Mouse (Mus musculus): Measurements from ENCODE around the gene Atad3a. TPM values are rescaled to one million over a fixed set of nuclear protein-coding genes. Genes with fewer than 3 reads are reported as not detected.

The Atad3a gene
- total and polyA plus RNA-seq, 3 experiments = 220 to 232 TPM; not detected in 1

DNA sequence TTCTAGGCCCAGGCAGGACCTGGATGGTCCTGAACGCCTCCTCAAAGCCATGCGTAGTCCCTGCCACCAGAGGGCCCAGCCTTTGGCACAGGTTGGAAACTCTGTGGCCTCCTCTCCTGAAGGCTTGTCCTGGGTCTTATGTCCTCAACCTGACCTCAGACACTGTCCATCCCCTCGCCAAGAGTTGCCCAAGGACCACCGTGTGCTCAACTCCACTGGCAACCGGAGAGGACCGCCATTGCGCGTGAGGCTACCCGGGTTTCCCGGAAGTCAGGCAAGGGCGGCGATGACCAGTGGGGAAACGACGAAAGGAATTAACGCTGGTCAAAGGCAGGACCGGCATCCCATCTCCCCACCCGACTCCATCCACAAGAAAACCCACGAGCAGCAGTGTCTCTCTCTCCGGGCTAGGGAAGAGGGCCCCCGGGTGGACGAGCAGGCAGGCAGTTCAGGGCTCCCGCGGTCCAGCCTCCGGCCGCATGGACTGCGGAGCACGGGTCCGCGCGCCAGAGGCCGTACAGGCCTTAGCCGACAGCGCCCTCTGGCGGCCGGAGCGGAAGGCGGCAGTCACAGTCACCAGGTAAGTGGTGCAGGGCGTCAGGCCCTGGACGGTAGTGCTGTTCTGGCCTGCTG, 9.1 kb upstream of the Atad3a start:
- H3K27ac ChIP-seq (ENCODE audit: control insufficient read depth, low read depth, low read length) = peak overlapping the region; percentile 55
- peaks cover 0 to 15% of the 10 kb centered on the region in 2 experiments; a peak in 2 of 4 replicates for H3K4me1 ChIP-seq (ENCODE audit: control insufficient read depth in 1 of 2, insufficient read depth in 2 of 2, low read length in 2 of 2)
- H3K36me3 ChIP-seq (ENCODE audit: control insufficient read depth in 1 of 2, insufficient read depth in 2 of 2, low read length in 2 of 2) = peaks cover 0 to 2% of the 10 kb centered on the region in 2 experiments; a peak in 1 of 4 replicates
- peak overlapping the region; percentile 73 to 84 for H3K4me3 ChIP-seq (ENCODE audit: control insufficient read depth in 1 of 2, insufficient read depth in 1 of 2, low read depth in 2 of 2, low read length in 2 of 2)
- peaks cover 3% of the 10 kb centered on the region; the same call in 1 of the 2 replicates for H3K79me2 ChIP-seq (ENCODE audit: control insufficient read depth, insufficient read depth, low read length, poor library complexity)
- no peaks in the 10 kb centered on the region for H3K27me3 ChIP-seq (ENCODE audit: control insufficient read depth in 1 of 2, insufficient read depth in 2 of 2, low read length in 2 of 2)
- peak overlapping the region; percentile 97 for H3K9ac ChIP-seq (ENCODE audit: control insufficient read depth, low read depth, low read length, poor library complexity, severe bottlenecking)
- H3K9me3 ChIP-seq (replicated peaks; ENCODE audit: insufficient read depth, low read length) = no peaks in the 10 kb centered on the region
- DNase-seq (ENCODE audit: low read depth, low spot score) = peak; percentile 87
- TF ChIP-seq ZMIZ1 (IDR thresholded peaks at IDR 0.05; ENCODE audit: low read depth, low read length) = no peak
- TF ChIP-seq POLR2A (IDR thresholded peaks at IDR 0.05; ENCODE audit: control insufficient read depth in 1 of 2, insufficient read depth in 1 of 2, low read depth in 1 of 2, low read length in 2 of 2, poor library complexity in 1 of 2) = peak; percentile 85 to 91
- no peak for TF ChIP-seq MEF2A (IDR thresholded peaks at IDR 0.05; ENCODE audit: extremely low read depth, insufficient replicate concordance, low read depth, low read length, poor library complexity, severe bottlenecking)
- no peak for TF ChIP-seq KAT2A (conservative IDR thresholded peaks at IDR 0.05; ENCODE audit: low read depth, low read length)
- no peak for TF ChIP-seq E2F4 (IDR thresholded peaks at IDR 0.05; ENCODE audit: borderline replicate concordance, low read depth, low read length)
- TF ChIP-seq SIN3A (IDR thresholded peaks at IDR 0.05; ENCODE audit: low read length) = peak; percentile 54; the same call in 1 of the 2 replicates
- TF ChIP-seq CHD2 (IDR thresholded peaks at IDR 0.05; ENCODE audit: low read length) = no peak
- TF ChIP-seq USF1 (IDR thresholded peaks at IDR 0.05; ENCODE audit: low read depth, low read length) = no peak
- no peak for TF ChIP-seq MAFK (IDR thresholded peaks at IDR 0.05; ENCODE audit: borderline replicate concordance, low read depth, low read length)
- TF ChIP-seq MYC (IDR thresholded peaks at IDR 0.05; ENCODE audit: low read depth, low read length) = no peak
- TF ChIP-seq ZKSCAN1 (IDR thresholded peaks at IDR 0.05; ENCODE audit: low read depth, low read length) = no peak
- no peak for TF ChIP-seq BHLHE40 (IDR thresholded peaks at IDR 0.05; ENCODE audit: borderline replicate concordance, low read depth, low read length)
- TF ChIP-seq USF2 (IDR thresholded peaks at IDR 0.05; ENCODE audit: borderline replicate concordance in 1 of 2, insufficient read depth in 1 of 2, low read depth in 1 of 2, low read length in 2 of 2) = no peak
- TF ChIP-seq POLR2AphosphoS5 (IDR thresholded peaks at IDR 0.05; ENCODE audit: borderline replicate concordance, low read depth, low read length) = no peak
- TF ChIP-seq RCOR1 (IDR thresholded peaks at IDR 0.05; ENCODE audit: low read depth, low read length) = no peak
- TF ChIP-seq GABPA (IDR thresholded peaks at IDR 0.05; ENCODE audit: low read depth, low read length) = no peak
- TF ChIP-seq TBP (IDR thresholded peaks at IDR 0.05; ENCODE audit: low read depth, low read length) = 0 out of 2 replicates have a peak, but pooled peaks have one; percentile 14
- no peak for TF ChIP-seq NRF1 (IDR thresholded peaks at IDR 0.05; ENCODE audit: insufficient read depth, low read depth, low read length, poor library complexity, severe bottlenecking)
- peak; percentile 37; the same call in 1 of the 2 replicates for TF ChIP-seq TCF12 (IDR thresholded peaks at IDR 0.05; ENCODE audit: low read depth, low read length)
- TF ChIP-seq JUND (IDR thresholded peaks at IDR 0.05; ENCODE audit: low read depth, low read length) = no peak
- no peak for TF ChIP-seq ZNF384 (IDR thresholded peaks at IDR 0.05; ENCODE audit: low read depth, low read length)
- TF ChIP-seq RAD21 (IDR thresholded peaks at IDR 0.05; ENCODE audit: low read depth, low read length) = peak; percentile 66
- peak; percentile 69 for TF ChIP-seq NELFE (IDR thresholded peaks at IDR 0.05; ENCODE audit: low read depth, low read length)
- no peak for TF ChIP-seq GATA1 (IDR thresholded peaks at IDR 0.05; ENCODE audit: low read depth, low read length)
- no peak for TF ChIP-seq MYB (IDR thresholded peaks at IDR 0.05; ENCODE audit: low read depth, low read length)
- TF ChIP-seq TAL1 (IDR thresholded peaks at IDR 0.05; ENCODE audit: low read length) = no peak
- TF ChIP-seq ZC3H11A (IDR thresholded peaks at IDR 0.05; ENCODE audit: low read depth, low read length) = peak; percentile 33; the same call in 1 of the 2 replicates
- peak; percentile 66; the same call in 1 of the 2 replicates for TF ChIP-seq MXI1 (IDR thresholded peaks at IDR 0.05; ENCODE audit: low read depth, low read length)
- no peak for TF ChIP-seq ETS1 (IDR thresholded peaks at IDR 0.05; ENCODE audit: low read depth, low read length)
- TF ChIP-seq MAX (IDR thresholded peaks at IDR 0.05; ENCODE audit: low read length) = peak; percentile 73
- TF ChIP-seq CTCF (IDR thresholded peaks at IDR 0.05 in 2 of 3, conservative IDR thresholded peaks at IDR 0.05 in 1 of 3; ENCODE audit: control insufficient read depth in 1 of 3, insufficient read depth in 1 of 3, low read depth in 2 of 3, low read length in 3 of 3, poor library complexity in 1 of 3, severe bottlenecking in 1 of 3) = peak; percentile 83 to 99 (median 92)
- TF ChIP-seq ELF1 (IDR thresholded peaks at IDR 0.05; ENCODE audit: low read depth, low read length) = no peak
- no peak for TF ChIP-seq UBTF (IDR thresholded peaks at IDR 0.05; ENCODE audit: borderline replicate concordance, insufficient read depth, low read depth, low read length)
- TF ChIP-seq POLR2AphosphoS2 (IDR thresholded peaks at IDR 0.05; ENCODE audit: low read length) = peak; percentile 60; the same call in 1 of the 2 replicates
- TF ChIP-seq EP300 (IDR thresholded peaks at IDR 0.05; ENCODE audit: low read depth in 1 of 2, low read length in 2 of 2) = no peak
- TF ChIP-seq CHD1 (IDR thresholded peaks at IDR 0.05; ENCODE audit: low read depth, low read length) = no peak

Measured in MEL (cell line).